Mouse (Mus musculus) frontal cortex, postnatal 14 days (tissue): ENCODE data around the gene Msi1.

ENCODE experiments used
- DNase-seq, 2 experiments: peaks; one replicate each; pipeline ENCODE4 v3.0.0; 2022; ENCODE audit warnings: low spot score in 2 of 2

Gene Msi1

GRCm38 (mm10) chr5:115429359-115430186 is at the start of gene Msi1:
TSS of gene Msi1 (plus strand) at chr5:115429599.
- no peak for DNase-seq

DNA sequence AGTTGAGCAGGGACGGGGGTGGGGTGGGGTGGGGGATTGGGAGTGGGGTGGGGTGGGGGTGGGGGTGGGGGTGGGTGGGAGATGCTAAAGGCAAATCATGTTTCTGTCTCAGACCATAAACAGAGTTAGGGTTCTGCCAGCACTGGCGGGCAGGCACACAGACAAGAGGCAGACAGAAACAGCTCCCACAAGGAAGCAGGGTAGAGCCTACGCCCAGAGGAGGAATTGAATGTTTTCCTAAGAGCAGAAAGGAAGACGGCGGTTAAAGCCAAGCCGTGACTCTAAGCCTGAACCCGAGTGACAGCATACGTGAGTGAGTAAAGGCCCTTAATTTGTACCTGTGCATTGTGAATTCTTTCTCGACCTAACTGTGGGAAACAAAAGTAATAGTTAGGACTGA is 37.5 kb upstream of the Msi1 start:
- DNase-seq: no peak

DNA sequence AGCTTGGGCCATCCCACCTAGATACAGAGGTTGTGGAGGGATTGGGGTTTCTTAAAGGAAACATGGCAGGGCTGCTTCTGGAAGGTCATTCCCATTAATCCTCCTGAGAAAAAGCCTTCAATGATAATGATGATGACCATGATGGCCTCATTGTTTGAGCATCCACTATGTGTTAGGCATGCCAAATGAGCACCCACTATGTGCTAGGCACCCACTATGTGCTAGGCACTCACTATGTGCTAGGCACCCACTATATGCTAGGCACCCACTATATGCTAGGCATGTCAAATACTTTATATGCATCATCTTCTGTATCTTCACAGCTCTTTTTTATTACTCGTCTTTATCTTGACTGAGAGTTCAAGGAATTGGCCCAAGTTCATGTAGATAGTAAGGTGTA is 36.4 kb upstream of the Msi1 start:
- DNase-seq: no peak

- DNase-seq: no peak
These were observed 35.2 kb upstream of the Msi1 start for GRCm38 (mm10) chr5:115394223-115394622.

GRCm38 (mm10) chr5:115394836-115395235 is 34.6 kb upstream of the Msi1 start:
- no peak for DNase-seq

DNA sequence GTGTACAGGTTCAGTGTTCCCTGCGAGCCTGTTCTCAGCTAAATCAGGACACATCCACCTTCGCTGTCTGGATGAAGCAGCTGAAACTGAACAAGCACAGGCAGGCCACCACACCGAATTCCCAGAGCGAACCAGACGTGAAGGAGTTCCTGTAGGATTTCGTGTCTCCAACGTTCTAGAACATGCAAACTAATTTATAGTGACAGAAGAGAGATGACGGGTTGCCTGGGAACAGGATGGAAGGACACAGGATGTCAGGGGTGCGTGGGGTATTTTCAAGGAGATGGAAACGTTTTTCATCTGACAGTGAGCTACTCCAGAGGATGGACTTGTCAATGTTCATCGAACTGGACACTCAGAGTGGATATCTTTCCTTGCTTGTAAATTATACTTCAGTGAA is 32.7 kb upstream of the Msi1 start:
- DNase-seq: no peak

DNA sequence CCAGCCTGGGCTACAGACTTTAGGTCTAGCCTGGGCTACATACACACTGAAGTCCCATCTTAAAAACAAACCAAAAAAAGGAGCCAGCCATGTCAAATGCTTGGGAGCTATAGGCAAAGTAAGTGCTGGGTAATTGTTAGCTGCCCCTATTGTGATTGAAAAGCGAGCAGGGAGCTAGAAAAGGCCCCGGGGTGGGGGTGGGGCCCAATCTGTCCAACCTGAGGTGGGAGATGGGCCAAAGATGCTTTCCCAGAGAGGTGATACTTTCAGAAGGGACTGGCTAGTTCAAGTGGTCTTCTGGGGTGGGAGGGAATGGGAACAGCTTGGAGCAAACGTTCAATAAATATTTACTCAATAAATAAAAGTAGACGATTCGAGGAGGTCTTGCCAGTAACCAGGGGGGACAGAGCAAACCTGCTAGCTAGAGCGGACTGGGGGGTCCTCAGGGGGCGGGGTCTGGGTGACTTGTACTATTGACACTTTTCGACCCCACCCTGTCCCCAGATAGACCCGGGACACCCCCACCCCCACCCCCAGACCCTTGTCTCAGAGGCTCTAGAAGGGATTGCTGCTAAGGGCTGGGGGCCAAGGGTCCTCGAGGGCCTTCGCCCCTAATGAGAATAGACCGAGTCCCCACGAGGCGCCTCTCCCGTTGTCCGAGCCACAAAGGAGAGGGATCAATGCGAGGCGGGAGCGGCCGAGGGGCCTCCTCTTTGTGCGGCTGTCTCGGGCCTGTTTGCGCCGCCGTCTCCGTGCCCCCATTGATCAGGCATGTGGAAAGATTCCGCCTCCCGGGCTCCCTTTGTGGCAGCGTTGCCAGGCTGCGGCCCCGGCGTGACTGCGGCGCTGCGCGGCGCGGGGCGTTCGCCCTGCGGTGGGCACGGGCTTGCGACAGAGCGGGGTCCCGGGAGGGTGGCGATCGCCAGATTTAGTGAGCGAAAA is 31.3 kb upstream of the Msi1 start:
- peak; percentile 21 to 28 for DNase-seq

DNA sequence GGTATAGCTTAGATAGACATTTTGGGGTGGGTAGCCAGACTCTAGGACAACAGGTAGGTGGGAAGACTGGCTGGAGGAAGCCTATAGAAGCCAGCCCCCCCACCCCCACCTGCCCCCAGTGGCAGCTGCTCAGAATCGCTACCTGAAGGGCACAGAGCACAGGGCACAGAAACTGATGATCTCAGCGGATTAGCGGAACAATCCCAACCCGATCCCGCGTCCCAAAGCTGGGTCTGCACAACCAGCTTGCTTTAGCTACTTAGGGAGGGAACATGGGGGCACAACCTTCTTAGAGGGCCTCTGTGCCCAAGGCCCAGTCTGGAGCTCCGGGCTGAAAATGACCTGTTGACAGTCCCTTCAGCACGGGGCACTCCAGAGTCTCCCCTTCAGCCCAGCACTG is 27.3 kb upstream of the Msi1 start:
- DNase-seq: no peak

GRCm38 (mm10) chr5:115403436-115404140 is 25.8 kb upstream of the Msi1 start:
- no peak for DNase-seq

- DNase-seq: no peak
These were observed 25.1 kb upstream of the Msi1 start for GRCm38 (mm10) chr5:115404241-115404794.

DNA sequence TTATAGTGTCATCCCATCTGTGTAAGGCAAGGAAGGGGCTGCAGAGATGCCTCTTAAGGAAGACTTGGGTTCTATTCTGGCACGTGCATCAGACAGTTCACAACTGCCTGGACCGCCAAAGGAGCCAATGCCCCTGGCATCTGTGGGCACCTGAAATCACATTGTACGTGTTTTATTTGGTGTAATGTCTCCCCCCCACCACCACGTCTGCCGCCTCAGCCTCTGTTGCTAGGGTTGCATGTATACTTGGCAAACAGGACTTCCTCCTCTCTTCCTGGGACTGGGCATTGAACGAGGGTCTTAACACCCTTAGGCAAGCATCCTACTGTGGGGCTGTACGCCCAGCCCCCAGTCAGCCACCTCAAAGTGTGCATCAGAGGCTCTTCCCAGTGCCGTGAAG is 24.2 kb upstream of the Msi1 start:
- DNase-seq: no peak

DNA sequence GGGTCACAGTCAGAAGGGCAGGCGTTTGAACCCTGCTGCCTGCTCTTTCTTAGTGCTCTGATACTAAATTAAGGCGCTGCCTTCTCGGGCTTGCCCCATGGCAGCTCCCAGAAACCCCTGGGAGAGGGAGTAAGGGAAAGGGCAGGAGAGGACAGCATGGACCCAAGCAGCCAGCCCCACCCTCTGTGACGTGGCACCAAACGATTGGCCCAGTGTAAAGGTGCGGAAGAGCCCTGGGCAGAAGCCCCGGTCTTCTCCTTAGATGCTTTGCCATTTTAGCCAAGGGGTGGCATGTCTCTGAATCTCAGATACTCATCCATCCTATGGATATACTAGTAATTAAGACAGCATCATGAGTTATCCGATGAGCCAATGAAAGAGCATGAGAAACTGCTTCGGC is 21.3 kb upstream of the Msi1 start:
- no peak for DNase-seq

DNA sequence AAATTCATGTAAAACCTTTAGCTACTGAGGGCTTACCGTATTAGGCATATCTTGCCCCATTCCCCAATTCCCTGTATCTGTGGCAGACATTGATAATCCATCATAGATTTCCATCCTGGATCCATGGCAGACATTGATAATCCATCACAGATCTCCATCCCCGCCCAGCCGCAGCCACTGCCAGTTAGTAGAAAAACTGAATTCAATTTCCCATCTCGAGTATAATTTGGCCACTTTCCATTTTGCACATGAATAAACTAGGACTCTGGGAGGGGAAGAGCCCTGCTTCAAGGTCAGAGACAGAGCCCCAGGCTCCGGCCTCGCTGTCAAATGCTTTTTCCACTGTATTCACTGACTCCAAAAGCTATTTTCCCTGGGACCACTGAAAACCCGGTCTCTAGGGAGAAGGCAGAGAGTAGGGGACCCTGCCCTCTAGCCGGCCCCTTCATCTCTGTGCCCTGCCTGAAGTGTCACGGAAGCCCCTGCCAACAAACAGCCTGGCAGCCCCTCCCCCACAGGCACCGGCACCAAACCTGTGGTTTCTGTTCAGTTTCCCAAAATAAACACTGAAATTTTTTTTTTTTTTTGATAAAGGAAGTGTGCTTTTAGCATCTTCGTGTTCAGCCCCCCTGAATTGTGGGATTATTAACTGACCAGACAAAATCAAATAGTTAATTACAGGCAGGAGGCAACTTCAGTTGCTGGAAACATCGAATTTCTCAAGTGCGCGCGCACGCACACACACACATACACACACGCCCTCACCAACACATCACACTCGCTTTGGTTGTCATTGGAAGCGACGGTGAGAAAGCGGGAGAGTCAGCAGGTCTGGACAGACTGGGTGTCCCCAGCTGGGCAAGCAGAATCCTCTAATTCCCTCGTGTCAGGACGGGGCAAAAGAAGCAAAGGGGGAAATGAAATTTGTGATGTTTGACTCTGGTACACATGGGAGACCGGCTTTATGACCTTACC is 14.0 kb upstream of the Msi1 start:
- DNase-seq: no peak

GRCm38 (mm10) chr5:115428831-115429358 is 504 bp upstream of the Msi1 start:
- DNase-seq: no peak

GRCm38 (mm10) chr5:115430187-115430960 is 975 bp downstream of the Msi1 start:
- DNase-seq: no peak

GRCm38 (mm10) chr5:115431061-115431897 is 1.9 kb downstream of the Msi1 start:
- DNase-seq: no peak

GRCm38 (mm10) chr5:115431898-115432259 is 2.5 kb downstream of the Msi1 start:
- DNase-seq: no peak

DNA sequence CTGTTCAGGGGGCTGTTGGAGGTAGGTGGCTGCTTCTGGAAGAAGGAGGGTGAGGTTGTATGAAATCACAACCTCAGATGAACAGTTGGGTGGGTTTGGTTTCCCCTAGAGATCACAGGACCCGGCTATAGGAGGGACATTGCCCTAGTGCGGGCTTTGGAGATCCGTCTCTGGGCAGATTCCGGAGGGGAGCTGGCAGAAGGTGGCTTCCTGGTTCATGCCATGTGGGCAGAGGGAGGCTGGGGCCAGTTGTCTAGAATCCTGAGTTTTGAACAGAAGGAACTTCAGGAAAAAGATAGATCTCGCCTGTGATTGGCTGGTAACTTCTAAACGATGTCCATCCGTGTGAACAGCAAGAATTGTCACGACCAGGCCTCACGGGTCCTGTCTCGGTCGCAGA is 3.0 kb downstream of the Msi1 start:
- no peak for DNase-seq

DNA sequence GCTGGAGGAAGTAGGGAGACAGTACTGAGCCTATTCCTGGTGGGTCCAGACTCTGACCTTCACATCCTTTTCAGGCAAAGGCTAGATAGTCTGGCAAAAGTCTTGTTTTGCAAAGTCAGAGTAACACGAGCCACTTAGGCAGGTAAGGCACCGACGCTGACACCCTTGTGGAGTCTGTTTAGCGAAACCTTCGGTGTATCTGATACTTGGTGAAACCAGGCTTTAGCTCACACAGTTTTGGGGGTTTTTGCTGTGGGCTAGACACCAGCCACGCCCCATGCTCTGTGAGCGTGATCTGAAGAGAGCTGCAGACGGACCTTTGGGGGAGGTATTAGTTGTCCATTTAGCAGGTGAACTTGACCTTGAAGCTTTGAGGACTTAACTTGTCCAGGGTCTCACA is 3.8 kb downstream of the Msi1 start:
- no peak for DNase-seq
